Mouse (Mus musculus) T-helper 17 cell (primary cell): ENCODE measurements around the gene Nrxn3.

Experiments used
- in situ Hi-C, 2 experiments: fragments of 300-600 bp; cut with MboI, MseI; formaldehyde crosslinking; loops; 1 replicate in 1 of 2; 2 replicates in 1 of 2; pipeline ENCODE4 v1.15.1; 2025; ENCODE audit warnings: high pct_unique_total_duplicates in 2 of 2

Nrxn3 gene

DNA sequence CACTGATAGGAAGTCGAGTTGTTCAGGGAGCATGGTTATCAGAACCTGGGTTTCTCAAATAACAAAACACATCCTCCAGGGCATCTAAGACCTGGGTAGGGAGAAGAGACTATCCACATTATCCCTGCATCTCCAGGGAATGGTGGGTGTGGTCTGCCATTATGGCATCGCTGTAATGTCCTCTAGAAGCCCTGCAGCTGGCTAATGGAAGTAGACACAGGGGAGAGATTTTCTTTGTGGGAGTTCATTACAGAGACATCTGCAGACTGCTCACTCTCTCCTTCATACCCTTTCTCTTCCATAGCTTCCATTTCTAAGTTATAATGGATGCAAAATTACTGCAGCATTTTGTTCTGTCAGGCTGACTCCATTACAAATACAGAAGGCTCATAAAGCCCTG is 950.1 kb downstream of the Nrxn3 start:
- in situ Hi-C loops = no loop called here

DNA sequence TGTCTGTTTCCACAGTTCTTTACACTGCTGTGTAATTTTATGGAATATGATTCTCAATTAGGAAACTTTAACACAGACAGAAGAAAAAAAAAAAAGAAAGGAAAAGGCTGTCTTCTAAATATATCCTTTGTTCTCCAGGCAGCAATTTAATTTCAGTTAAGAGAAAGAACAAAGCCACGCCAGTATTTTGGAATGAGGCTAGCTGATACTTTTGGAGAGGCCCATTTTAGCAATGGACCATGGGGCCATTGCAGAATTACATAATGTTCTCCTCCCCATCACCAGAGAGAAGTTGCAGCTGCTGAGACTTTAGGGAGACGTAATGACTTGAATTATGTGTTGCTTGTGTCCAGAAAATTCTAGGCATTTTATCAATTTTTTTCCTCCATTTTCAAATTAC is 963.0 kb downstream of the Nrxn3 start:
- in situ Hi-C loops = no loop called here

DNA sequence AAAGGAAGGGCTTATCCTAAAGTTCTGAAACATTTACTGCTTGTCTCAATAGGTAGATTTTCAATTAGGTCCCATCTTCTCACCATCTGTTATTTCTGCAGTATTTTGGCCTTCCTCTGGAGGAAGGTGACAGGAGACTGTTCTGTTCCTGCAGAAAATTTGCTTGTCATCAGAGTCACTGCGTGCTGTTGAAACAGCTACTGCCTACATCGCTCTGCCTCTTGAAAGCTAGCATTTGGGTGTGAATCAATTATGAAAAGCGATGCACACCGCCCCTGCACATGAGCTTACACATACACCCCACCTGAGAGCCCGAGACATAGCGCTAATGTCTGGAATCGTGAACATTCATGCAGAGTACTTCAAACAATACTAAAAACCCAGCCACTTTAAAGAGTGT is 966.4 kb downstream of the Nrxn3 start:
- in situ Hi-C loops = no loop called here

DNA sequence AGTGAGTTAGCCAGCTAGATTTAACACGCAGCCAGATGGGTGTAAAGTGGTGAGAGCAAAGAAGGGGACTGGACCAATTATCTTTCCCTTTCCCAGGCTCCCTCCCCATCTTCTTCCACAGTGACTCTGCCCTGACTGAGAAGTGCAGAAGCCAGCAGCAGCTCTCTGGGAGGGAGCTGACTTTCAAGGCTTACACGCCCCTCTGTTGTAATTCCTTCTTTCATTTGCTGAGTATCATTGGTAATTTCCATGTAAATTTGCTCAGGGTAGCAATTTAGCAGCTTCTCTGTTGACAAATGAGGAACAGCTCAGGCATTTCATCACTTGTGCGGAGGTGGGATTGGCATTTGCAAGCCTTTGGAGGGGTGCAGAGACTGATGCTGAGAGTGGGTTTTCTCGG is 976.8 kb downstream of the Nrxn3 start:
- in situ Hi-C loops = no loop called here

DNA sequence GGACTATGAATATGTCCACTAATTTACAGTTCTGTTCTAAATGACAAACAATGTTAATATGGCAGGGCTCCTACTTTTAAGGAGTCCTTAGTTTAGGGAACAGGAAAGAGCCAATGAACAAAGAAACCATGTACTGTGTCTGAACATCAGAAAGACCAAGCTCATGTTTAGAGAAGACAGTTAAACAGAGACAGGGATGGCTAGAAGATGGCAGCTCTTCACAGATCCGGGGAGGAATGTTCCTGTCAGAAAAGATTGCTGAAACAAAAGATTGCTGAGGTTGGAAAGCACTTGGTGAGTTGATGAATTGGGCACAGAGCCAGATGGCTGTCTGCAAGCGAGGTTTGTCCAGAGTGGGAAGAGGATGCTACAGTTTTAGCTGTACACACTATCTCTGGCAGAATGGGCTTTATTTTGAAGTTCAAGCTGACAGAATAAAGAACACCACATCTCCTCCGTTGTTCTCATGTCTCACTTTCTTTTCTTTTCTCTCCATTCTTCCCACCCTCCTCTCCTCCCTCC is 978.3 kb downstream of the Nrxn3 start:
- in situ Hi-C loops = no loop called here

DNA sequence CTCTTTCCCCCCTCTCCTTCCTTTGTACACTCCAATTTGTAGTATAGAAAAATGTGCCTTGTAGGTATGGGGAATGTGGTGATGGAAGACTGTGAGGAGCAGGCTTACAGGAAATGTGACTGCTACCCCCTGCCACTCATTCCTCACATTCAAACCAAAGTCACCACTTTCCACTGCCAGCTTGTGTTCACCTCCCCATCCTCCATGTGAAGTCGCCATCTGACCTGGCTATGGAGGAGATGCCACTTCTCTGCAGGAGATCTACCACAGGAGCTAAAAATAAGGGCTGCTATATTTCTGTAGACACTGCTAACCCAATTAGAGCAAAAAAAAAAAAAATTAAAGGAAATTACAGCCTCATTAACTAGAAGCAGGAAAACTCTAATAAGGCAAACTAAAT is 980.3 kb downstream of the Nrxn3 start:
- in situ Hi-C loops = no loop called here

DNA sequence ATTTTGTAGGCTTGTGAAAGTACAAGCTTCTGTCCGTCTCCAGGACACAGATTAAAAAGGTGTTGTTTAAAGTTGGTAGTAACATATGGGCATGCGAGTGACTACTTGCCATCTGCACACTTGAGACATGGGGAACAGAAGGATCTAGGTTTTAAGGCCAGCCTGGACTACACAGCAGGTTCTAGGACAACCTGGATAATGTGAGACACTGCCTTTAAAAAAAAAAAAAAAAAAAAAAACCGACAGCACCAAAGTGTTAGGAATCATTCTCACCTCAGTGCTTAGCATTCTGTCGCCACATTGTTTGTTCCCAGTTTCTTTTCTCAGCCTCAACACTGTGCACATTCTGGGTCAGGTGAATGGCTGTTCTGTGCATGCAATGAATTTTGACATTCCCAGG is 985.2 kb downstream of the Nrxn3 start:
- in situ Hi-C loops = no loop called here

DNA sequence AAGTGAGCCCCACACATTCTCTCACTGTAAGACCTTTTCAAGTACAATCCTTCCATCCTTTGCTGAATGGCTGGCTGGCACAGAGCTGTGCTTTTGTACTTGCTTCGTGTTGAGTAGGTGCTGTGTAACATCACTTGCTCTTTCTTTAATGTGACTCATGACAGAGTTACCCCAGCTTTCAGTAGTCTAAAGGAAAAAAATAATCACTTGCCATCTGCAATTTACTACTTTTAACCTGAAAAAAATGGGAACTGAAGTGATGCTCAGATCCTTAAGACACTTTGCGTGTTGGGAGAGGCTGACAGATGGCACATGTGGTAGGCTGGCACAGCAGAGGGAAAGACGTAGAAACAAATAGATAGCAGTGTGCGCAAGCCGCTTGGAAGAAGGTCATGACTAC is 987.8 kb downstream of the Nrxn3 start:
- in situ Hi-C loops = no loop called here

DNA sequence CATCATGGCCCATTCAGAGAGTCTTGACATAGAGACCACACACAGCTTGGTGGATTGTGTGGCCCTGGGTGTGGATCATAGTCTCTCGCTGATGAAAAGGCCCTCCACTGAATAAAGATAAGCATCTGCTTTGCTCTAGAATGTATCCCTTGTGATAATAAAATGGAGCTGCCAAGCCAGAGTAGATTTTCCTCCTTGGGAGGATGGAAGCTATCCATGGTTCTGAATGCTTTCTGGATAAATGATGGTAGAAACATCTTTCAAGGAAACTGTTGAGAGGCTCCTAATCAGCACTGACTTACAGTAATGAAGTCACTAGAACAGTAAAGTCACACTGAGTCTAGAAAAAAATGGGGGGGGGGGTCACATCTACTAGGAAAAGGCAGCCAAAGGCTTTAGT is 989.1 kb downstream of the Nrxn3 start:
- in situ Hi-C loops = no loop called here

DNA sequence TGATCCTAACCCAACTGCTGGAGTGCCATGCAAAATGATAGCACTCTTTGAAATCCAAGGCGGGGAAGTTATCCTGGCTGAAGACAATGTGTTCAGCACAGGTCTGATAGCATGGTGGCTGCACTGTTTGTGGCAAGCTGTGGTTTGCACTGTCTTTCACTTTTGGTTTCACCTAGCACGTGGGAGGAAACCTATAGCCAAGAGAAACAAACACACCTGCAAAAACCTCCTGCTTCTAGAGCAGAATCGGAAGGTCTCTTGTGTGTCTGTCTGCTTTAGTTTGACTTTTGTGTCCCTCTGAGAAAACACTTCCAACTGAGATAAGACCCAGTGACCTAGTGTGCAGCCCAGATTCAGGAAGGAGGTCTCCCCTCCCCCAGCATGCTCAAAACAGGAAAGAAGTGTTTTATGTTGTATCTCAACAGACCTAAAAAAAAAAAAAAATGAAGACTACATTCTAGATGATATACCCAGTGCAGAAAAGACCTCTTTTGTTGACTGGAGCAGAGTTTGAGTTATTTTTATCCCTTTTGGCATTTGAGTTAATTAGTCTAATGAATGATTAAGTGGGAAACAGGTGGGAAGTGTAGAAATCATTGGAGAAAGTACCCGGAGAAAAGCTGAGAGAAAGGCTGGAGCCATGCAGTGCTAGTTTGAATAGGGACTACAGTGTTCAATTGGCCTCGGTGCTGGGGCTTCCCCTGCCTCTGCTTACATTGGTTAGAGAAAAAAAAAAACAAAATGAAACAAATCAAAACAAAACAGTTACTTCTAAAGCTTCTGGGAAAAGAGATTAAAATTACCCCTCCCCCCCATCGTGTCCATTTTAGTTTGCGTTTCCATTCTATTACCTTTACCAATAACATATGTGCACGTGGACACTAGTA is 996.8 kb downstream of the Nrxn3 start:
- in situ Hi-C loops = no loop called here

DNA sequence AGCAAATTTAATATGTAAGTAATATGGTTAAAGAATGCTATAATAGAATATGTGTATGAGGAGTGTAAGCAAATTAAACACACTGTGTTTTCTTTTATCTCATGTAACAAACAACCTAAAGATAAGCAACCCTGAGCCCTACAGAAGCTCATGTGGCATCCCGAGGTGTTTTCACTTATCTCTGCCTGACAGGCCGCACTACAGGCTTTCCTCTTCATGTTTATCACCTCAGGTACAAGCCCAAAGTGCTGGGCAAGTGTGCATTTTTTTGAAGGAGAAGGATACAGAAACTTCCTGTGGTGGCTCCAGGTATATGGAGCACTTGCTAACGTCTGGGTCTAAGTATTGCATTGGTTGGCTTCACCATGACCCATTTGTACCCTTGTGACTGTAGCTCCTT is 998.3 kb downstream of the Nrxn3 start:
- in situ Hi-C loops = no loop called here

DNA sequence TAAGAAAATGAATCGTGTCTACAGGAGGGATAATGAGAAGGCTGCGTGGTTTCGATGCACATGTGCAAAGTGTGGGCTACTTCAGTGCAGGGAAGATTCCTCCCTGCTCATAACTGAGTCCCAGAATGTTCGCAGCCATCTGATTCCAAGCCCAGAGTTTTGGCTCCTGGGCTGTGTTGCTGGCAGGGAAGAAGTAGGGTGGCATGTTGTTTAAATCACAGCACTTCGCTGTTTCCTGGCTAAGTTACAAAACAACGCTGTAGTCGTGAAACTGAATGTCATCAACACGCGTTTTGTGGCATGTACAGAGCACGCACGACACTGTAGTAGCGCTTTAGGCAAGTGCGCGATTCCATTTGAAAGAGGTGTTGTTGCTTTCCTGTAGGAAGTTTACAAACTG is 999.8 kb downstream of the Nrxn3 start:
- in situ Hi-C loops = no loop called here

DNA sequence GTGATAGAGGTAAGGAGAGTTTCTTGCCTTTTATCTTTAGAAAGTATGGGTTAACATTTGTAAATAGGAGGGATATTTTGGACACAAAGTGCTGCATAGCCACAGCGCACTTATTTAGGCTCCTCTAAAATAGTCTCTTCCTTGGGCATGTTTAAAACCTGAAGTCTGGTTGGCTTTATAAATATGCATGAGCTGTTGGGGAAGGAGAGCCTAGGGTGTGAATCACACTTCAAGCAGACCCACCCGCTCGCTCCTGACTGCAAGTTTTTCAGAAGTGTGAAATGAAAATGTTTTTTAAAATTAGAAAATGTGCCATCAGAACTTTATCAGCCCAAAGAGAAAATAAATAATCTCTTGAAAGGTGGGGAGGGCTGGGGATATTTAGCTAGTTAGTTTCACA is 1001.4 kb downstream of the Nrxn3 start:
- in situ Hi-C loops = no loop called here

DNA sequence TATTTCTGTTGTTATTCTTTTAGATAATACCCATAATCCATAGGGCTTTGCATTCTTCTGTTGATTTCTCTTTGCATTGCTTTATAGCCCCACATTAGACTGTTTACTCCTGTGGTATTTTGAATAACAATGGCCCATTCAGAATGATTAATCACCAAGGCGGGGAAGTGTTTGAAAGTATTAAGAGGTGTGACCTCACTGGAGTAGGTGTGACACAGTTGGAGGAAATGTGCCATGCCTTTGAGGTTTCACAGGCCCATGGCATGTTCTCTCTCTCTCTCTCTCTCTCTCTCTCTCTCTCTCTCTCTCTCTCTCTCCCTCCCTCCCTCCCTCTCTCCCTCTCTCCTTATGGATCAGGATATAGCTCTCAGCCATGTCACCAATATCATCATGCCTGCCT is 1019.6 kb downstream of the Nrxn3 start:
- in situ Hi-C loops = no loop called here

DNA sequence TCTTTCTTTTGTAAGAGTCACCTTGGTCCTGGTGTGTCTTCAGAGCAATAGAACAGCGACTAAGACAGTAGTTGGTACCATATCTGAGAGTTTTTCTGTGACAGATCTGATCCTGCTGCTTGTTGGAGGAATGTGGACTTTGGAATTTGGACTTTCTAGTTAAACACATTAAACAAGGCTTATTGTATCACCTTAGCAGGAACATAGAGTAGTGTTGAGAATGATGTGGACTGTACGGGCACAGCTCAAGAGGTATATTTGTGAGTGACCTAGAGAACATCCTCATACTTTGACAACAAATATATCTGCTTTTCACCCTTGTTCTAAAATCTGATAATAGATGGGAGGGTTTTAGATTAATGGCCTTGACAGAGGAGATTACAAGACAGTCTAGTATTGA is 1020.1 kb downstream of the Nrxn3 start:
- in situ Hi-C loops = no loop called here

DNA sequence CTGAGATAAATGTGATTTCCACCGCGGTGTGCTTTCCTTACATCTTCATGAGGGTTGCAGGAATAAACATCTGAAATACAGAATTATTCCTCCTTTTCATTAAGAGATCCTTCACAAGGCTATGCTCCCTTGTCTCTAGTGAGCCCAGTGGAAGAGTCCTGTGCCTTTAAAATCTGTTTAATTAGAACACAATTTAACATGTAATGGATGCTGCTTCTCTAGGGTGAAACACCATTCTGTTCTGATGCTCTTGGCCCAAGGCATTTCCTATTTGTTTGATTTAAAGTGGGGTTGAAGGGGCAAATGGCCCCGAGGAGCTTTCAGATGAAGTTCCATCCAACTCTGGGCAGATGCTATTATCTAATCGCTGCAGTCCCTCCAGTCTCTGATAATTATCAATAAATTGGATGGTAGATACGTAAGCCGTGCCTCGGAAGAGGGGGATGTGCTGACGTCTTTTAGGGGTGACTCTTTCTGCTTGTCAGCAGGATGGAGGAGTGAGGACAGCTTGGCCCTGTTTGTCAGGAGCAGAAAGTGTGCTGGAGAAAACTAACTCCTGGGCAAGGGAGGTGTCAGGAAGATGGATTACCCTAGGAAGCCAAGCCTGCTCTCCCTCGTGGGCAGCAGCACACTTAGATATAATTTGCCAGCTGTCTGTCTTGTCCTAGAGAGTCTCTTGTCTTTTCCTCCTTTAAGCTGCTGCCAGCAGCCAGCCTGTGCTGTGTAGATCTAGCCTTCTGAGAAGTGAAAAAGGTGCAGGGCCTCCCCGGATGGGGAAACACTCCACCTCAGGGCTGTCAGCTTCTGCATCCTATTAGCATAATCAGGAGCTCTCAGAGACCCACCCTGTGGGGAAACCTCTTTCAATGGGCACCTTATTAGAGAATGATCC is 1041.8 kb downstream of the Nrxn3 start:
- in situ Hi-C loops = no loop called here

DNA sequence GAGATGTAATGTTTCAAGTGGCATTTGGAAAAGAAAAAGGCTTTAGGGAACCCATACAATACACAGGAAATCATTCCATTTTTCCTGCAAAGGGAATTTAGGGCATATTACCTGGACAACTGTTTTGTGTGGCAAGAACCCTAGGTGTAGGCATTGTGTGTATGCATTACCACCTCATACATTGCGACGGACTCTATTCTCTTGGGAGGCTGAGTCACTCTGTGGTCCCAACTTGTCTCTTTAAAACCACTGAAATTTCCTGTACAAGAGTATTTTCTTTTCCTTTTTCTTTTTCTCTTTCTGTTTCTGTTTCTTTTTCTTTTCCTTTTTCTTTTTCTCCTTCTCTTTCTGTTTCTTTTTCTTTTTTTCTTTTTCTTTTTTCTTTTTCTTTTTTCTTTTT is 1042.5 kb downstream of the Nrxn3 start:
- in situ Hi-C loops = no loop called here

DNA sequence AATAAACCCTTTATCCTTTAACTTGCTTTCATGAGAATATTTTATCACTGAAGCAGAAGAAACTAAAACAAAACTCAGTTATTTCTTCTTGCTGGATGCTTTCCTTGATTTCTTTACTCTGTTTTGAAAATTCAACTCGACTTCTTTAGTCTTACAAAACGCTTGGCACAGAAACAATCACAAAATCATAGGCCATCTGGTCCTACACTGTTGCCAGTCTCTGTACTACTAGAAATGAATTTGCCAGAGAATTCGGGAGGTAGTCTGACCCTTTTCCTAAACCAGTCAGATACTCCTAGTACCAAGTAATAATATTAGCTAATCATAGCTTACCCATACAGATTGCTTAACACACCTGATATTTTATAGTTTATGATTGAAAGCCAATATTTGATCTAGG is 1066.1 kb downstream of the Nrxn3 start:
- in situ Hi-C loops = no loop called here

DNA sequence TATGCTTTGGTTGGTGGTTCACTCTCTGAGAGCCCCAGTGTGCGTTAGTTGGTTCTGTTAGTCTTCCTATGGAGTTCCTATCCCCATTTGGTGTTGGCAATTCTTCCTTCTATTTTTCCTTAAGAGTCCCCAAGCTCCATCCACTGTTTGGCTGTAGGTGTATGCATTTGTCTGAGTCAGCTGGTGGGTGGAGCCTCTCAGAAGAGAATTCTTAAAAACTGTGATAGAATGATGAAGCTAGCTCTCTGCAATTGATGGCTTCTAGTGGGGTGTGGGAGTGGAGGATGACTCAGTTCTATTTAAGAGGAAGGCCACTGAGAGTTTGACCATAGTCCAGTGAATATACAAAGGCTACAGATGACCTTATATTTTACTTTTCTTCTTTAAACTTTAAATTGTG is 1067.3 kb downstream of the Nrxn3 start:
- in situ Hi-C loops = no loop called here

DNA sequence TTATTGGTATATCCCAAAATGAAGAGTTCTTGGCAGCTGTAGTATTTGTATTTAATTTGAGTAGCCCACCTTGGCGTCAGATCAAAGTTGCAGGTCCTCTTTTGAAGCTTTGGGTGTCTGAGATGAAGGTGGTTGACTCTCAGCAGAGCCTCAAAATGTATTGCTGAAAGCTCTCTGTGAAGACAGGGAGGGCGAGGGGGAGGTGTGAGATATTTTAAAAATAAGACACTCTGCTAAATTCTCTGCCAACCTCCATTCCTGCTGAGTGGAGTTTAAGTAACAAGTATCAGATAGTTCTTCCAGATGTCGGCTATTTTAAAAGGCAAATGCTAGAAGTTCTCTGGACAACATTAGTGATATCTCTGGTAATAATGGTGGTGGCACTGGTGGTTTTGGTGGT is 1069.2 kb downstream of the Nrxn3 start:
- in situ Hi-C loops = no loop called here

DNA sequence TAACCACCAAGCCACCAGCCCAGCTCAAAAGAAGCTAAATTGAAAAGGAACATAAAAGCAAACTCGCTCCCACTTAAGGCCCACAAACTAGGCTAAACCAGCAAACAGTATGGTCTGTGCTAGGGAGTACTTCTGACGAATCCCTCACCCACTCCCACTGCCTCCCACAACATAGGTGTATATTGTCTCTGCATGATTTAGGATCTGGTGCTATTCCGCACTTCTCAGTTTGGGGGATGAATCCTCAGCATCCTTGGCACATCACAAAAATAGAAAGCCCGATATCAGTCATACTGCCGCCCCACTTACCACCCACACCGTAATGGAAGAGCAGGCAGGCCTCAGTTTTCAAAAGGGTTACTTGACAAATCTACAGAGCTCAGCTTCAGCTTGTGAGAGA is 1072.1 kb downstream of the Nrxn3 start:
- in situ Hi-C loops = no loop called here

DNA sequence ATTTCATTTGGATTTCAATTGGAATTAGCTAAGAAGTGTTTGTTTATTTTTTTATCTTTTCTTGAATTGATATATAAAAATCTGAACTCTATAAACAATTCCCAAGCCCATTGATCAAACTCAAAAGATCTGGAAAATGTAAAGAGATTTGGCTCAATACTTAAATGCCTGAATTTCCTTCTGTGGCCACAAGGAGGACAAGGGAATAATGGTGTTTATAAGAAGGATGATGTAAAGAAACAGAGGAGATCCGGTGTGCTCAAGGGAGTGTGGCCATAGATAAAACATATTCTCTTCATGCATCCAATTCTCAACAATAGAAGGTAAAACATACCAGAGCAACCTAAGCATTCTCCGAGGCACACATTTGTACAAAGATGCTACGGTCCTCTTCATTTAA is 1085.5 kb downstream of the Nrxn3 start:
- in situ Hi-C loops = no loop called here

DNA sequence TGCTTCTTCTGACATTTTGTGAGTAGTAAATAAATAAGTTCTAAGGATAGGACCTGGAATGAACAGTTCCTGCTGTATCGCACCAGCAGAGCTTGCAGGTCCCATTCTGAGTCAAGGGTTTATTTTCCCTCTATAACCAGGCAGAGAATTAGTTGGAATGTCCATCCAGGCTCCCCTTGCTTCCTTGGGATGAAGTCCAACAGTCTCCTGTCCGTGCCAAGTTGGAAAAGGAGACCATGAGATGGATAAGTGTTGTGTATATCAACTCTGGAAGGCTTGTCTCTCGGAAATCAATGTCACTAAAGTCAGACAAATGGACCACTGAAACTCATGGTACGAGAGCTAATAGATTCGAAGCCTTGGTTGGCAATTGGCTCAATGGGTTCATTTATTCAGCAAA is 1087.5 kb downstream of the Nrxn3 start:
- in situ Hi-C loops = no loop called here
